Mouse (Mus musculus): ENCODE results near the gene Fam3a. TPM values are rescaled to one million over a fixed set of nuclear protein-coding genes. Genes with fewer than 3 reads are reported as not detected.
"Not testable (repeated sequence)": the region's sequence is repeated elsewhere in the genome, so short reads cannot be mapped to it uniquely, and the experiment has no call there.

Gene Fam3a
- polyA plus RNA-seq, 1 experiment: 17.3 TPM

DNA sequence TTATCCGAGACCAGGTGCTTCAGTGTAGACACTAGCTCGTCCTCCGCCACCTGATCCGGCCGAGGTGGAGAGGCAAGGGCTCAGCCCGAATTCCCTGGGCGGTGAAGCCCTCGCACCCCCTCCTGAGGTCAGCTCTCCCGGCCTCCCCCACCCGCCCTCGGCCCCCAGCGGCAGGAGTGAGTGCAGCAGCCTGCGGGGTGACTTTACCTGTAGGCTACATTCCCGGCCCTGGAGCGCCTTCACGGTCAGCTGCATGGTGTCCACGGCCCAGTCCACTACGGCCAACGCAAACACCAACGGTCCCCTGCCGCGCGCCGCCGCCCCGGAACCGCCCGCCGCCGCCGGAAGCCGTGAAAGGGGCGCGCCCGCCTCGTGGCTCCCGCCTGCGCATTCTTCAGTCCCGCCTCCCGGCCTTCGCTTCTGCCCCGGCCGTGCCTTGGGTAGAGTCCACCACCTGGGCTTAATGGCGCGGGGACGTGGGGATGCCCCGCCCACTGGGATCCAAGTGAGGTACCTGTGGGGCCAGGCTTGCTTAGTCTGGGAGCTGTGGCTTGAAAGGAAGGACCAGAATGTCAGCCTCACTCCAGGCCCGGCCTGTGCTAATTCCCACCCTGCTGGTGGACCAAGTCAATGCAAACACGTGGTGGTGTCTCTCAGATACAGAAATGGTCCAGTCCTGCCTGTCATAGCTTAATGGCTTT lies 24.7 kb downstream of the Fam3a start:
- Histone ChIP-seq H3K4me3 (ENCODE audit: insufficient read depth, low read depth, low read length) (peak overlapping the region; percentile 79), H3K27ac (replicated peaks; ENCODE audit: low read depth, low read length) (peak overlapping the region; percentile 62), H3K4me1 (ENCODE audit: control insufficient read depth, insufficient read depth, insufficient read length, low read length) (no peaks in the 10 kb centered on the region; the same call in 1 of the 2 replicates)

DNA sequence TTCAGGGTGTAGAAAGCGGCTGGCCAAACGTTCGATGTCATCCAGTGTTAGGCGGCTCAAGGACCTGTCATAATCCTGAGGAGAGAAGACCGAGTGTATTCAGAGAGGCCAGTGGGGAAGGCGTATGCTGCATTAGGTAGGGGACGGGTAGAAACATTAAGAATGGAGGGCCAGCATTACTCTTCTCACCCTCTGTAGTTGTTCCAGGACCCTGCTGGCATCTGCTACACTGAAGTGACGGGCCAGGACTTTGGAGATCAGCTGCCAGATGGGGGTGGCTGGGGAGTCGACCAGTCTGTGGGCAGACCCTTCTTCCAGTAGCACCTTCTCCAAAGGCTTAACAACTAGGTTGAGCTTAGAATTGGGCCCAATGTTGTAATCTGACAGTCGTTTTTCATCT lies 25.6 kb downstream of the Fam3a start:
- H3K4me3 ChIP-seq (ENCODE audit: insufficient read depth, low read depth, low read length): peak overlapping the region; percentile 79
- H3K27ac ChIP-seq (replicated peaks; ENCODE audit: low read depth, low read length): 0 out of 2 replicates have a peak overlapping the region, but pooled peaks have one; percentile 59
- H3K4me1 ChIP-seq (ENCODE audit: control insufficient read depth, insufficient read depth, insufficient read length, low read length): no peaks in the 10 kb centered on the region; the same call in 1 of the 2 replicates

DNA sequence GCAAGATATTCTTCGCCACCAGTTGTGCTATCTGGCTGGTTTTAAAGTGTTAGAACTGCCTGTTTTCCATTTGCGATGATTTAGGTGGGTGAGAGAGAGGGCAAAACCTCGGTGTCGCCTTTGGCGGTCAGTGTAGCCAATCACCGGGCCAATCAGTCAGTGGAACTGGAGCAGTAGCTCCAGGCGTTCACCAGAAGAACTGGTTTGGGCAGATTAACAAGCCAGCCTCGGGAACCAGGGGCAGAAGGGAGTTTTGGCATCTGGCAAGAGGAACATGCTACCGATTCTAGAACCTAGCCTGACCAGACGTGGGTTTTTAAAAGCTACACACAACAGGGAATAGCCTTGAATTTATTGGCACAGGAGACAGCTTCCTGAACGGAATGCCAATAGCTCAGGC lies 33.9 kb downstream of the Fam3a start:
- Histone ChIP-seq H3K4me1 (ENCODE audit: control insufficient read depth, insufficient read depth, insufficient read length, low read length) (no peaks in the 10 kb centered on the region), H3K27ac (replicated peaks; ENCODE audit: low read depth, low read length) (no peak overlapping the region), H3K4me3 (ENCODE audit: insufficient read depth, low read depth, low read length) (no peak overlapping the region)

DNA sequence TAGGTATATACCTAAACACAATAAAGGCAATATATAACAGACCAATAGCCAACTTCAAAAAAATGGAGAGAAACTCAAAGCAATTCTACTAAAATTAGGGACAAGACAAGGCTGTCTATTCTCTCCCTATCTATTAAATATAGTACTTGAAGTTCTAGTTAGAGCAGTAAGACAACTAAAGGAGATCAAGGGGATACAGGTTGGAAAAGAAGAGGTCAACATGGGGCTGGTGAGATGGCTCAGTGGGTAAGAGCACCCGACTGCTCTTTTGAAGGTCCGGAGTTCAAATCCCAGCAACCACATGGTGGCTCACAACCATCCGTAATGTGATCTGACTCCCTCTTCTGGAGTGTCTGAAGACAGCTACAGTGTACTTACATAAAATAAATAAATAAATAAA lies 36.0 kb downstream of the Fam3a start:
- H3K4me1 ChIP-seq (ENCODE audit: control insufficient read depth, insufficient read depth, insufficient read length, low read length); H3K4me3 ChIP-seq (ENCODE audit: insufficient read depth, low read depth, low read length); H3K27ac ChIP-seq (replicated peaks; ENCODE audit: low read depth, low read length): not testable (repeated sequence)

DNA sequence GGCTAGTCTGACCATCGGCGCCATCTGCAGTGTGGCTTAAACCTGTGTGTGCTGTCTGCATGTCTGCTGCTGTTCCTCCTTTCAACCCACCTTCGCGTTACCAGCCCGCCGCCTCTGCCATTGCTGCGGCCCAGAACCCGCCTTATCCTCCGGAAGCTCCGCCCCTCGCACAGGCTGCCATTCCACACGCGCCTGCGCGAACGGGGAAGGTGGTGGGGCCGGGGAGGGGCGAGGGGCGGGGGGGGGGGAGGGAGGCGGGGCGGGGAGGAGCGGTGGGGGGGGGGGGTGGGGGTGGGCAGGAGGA lies 39.7 kb downstream of the Fam3a start, which contains the start of gene Lage3:
Gene Lage3, minus strand, starts transcription at position 152 of the 304 bp plus-strand sequence.
- H3K4me3 ChIP-seq (ENCODE audit: insufficient read depth, low read depth, low read length): peak within 1 kb of the TSS; percentile 72
- H3K27ac ChIP-seq (replicated peaks; ENCODE audit: low read depth, low read length): peak within 1 kb of the TSS; percentile 37; the same call in 1 of the 2 replicates
- H3K4me1 ChIP-seq (ENCODE audit: control insufficient read depth, insufficient read depth, insufficient read length, low read length): no peaks in the 10 kb centered on the region

DNA sequence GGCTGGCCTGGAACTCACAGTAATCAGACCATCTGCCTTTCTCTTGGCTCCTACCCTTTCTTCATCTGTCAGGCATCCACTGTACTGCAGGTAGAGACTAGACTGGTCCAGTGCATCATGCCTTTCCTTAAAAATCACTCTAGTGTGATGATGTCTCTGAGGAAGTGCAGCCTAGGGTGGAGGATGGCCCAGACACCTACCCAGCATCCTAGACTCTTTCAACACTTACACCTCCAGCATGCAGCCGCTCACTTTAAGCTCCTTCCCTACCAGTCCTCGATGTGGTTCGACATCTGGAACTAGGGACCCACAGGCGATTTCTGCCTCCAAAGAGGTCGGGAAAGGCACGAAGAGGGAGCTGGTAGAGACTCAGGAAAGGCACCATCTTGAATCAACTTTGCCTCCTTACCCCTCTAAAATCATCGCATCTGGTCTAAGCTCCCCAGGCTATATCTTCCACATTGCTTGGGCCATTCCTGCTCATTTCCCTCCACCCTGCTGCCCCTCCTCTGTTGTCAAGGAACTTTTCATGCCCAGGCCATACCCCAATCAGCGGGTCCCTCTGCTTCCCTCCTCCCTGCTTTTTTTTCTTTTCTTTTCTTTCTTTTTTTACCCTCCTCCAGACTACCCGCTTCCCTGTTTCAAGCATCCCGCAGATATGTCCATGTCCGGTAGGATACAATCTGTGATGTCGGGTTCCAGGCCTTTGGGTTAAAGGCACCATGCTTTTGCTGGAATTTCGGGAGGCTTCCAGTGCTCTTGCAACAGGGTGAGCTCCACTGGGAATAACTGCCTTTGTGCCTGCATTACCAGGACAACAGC lies 40.2 kb downstream of the Fam3a start:
- Histone ChIP-seq H3K4me1 (ENCODE audit: control insufficient read depth, insufficient read depth, insufficient read length, low read length) (no peaks in the 10 kb centered on the region), H3K4me3 (ENCODE audit: insufficient read depth, low read depth, low read length) (peak overlapping the region; percentile 72), H3K27ac (replicated peaks; ENCODE audit: low read depth, low read length) (peak overlapping the region; percentile 37; the same call in 1 of the 2 replicates)

Other genes with a start within 250 kb of the Fam3a start
- not detected in 2 replicates for gene Tex28, start 225.4 kb downstream of the Fam3a start, polyA plus RNA-seq (2012; ENCODE audit: insufficient read depth, insufficient read length, missing spikeins)
- not detected in 2 replicates for gene Tktl1, start 216.0 kb downstream of the Fam3a start, polyA plus RNA-seq (2012; ENCODE audit: insufficient read depth, insufficient read length, missing spikeins)
- 24.7 and 28.9 TPM in 2 replicates for gene Flna, start 143.5 kb downstream of the Fam3a start, polyA plus RNA-seq (2012; ENCODE audit: insufficient read depth, insufficient read length, missing spikeins)
- 18.7 and 31.6 TPM in 2 replicates for gene Emd, start 138.6 kb downstream of the Fam3a start, polyA plus RNA-seq (2012; ENCODE audit: insufficient read depth, insufficient read length, missing spikeins)
- gene Rpl10, start 122.5 kb downstream of the Fam3a start, polyA plus RNA-seq (2012; ENCODE audit: insufficient read depth, insufficient read length, missing spikeins): 13.0 and 69.4 TPM in 2 replicates
- gene Taz, start 111.4 kb downstream of the Fam3a start, polyA plus RNA-seq (2012; ENCODE audit: insufficient read depth, insufficient read length, missing spikeins): 45.1 and 49.6 TPM in 2 replicates
- gene Dnase1l1, start 110.9 kb downstream of the Fam3a start, polyA plus RNA-seq (2012; ENCODE audit: insufficient read depth, insufficient read length, missing spikeins): 9.9 and 11.9 TPM in 2 replicates
- gene Atp6ap1, start 96.2 kb downstream of the Fam3a start, polyA plus RNA-seq (2012; ENCODE audit: insufficient read depth, insufficient read length, missing spikeins): 84.3 and 85.2 TPM in 2 replicates
- 62.2 and 64.9 TPM in 2 replicates for gene Gdi1, start 88.3 kb downstream of the Fam3a start, polyA plus RNA-seq (2012; ENCODE audit: insufficient read depth, insufficient read length, missing spikeins)
- gene Fam50a, start 80.2 kb downstream of the Fam3a start, polyA plus RNA-seq (2012; ENCODE audit: insufficient read depth, insufficient read length, missing spikeins): 31.9 and 34.9 TPM in 2 replicates
- 0.75 and 1.5 TPM in 2 replicates for gene Plxna3, start 64.2 kb downstream of the Fam3a start, polyA plus RNA-seq (2012; ENCODE audit: insufficient read depth, insufficient read length, missing spikeins)
- 85.5 and 92.6 TPM in 2 replicates for gene Lage3, start 39.7 kb downstream of the Fam3a start, polyA plus RNA-seq (2012; ENCODE audit: insufficient read depth, insufficient read length, missing spikeins)
- 48.6 and 54.3 TPM in 2 replicates for gene Ubl4a, start 20.1 kb downstream of the Fam3a start, polyA plus RNA-seq (2012; ENCODE audit: insufficient read depth, insufficient read length, missing spikeins)
- 6.3 and 7.3 TPM in 2 replicates for gene Slc10a3, start 19.9 kb downstream of the Fam3a start, polyA plus RNA-seq (2012; ENCODE audit: insufficient read depth, insufficient read length, missing spikeins)
- 17.2 and 19.9 TPM in 2 replicates for gene Ikbkg, start within 50 bp of the Fam3a start, polyA plus RNA-seq (2012; ENCODE audit: insufficient read depth, insufficient read length, missing spikeins)
- gene G6pdx, start 35.9 kb upstream of the Fam3a start, polyA plus RNA-seq (2012; ENCODE audit: insufficient read depth, insufficient read length, missing spikeins): 221 and 233 TPM in 2 replicates
- not detected in 2 replicates for gene Gm6880, start 88.1 kb upstream of the Fam3a start, polyA plus RNA-seq (2012; ENCODE audit: insufficient read depth, insufficient read length, missing spikeins)
- not detected in 2 replicates for gene Olfr1326-ps1, start 181.6 kb upstream of the Fam3a start, polyA plus RNA-seq (2012; ENCODE audit: insufficient read depth, insufficient read length, missing spikeins)
- gene Olfr1325, start 199.4 kb upstream of the Fam3a start, polyA plus RNA-seq (2012; ENCODE audit: insufficient read depth, insufficient read length, missing spikeins): not detected in 2 replicates